Mouse (Mus musculus): ENCODE data around the gene Gpc5.

Gene Gpc5

GRCm38 (mm10) chr14:115106326-115106725 lies 14.3 kb downstream of the Gpc5 start:
- intact Hi-C loops (cut with DNase I): no loop called here

DNA sequence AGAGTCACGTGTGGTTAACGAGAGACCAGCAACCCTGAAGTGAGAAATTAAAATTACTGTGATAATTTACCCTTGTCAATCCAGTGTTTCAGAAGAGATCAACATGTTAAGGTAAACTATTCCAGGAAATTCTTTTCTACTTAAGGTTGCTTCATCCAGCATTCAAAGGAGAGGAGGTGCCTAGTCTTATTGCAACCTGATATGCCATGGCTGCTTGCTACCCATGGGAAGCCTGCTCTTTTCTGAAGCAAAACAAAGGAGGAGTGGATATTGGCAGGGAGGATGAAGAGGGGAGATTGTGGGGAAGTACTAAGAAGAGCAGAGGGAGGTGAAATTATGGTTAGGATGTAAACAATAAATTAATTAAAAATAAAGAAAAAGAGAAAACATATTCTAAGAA lies 15.5 kb downstream of the Gpc5 start:
- intact Hi-C loops (cut with DNase I): no loop called here

GRCm38 (mm10) chr14:115118626-115119025 lies 26.6 kb downstream of the Gpc5 start:
- intact Hi-C loops (cut with DNase I): no loop called here

DNA sequence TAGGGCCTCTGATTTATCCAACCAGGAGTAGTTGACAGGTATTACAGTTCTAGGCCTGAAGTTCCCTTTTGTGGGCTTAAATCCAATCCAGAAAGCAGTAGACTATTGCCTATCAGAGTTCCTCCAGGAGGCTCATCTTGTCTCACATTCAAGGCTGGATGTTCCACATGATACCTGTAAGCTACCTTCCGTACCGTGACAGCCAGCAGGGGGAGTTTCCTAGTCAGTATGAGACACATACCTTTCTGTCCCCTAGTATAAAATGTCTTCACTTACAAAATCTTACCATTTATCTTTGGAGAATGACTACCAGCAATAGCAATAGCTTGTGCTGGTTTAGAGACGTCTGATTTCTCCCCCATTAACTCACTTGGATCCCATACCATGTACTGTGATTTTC lies 56.8 kb downstream of the Gpc5 start:
- intact Hi-C loops (cut with DNase I): no loop called here

GRCm38 (mm10) chr14:115156597-115156996 lies 64.6 kb downstream of the Gpc5 start:
- intact Hi-C loops (cut with DNase I): no loop called here

GRCm38 (mm10) chr14:115177322-115177836 lies 85.4 kb downstream of the Gpc5 start:
- intact Hi-C loops (cut with DNase I): no loop called here

DNA sequence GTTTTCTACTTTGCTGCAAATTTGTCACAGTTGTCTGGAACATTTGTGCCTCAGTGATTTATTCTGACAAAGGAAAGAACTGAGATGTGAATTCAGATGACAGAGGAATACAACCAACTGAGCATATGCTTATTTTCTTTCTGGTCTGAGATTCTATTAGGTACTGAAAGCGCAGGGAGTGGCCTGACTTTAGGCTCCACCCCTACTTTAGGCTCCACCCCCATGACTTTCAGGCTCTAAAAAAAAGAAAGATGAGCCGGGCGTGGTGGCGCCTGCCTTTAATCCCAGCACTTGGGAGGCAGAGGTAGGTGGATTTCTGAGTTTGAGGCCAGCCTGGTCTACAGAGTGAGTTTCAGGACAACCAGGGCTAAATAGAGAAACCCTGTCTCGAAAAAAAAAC lies 87.9 kb downstream of the Gpc5 start:
- intact Hi-C loops (cut with DNase I): no loop called here

GRCm38 (mm10) chr14:115188256-115188655 lies 96.2 kb downstream of the Gpc5 start:
- intact Hi-C loops (cut with DNase I): no loop called here

DNA sequence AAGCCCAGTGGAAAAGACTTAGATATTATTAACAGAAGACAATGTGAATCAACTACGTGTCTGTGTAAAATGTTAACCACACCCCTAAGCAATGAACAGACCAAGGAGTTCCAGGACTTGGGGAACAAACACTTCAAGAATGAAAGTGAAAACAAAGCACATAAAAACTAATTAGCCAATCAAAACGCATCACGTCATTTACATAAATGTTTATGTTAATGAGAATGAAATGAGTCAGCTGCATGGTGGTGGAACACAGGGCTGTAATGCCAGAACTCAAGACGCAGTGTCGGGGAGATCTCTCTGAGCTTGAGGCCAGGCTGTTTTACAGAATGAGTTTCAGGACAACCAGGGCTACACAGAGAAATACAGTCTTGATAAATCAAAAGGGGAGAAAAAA lies 136.1 kb downstream of the Gpc5 start:
- intact Hi-C loops (cut with DNase I): no loop called here

DNA sequence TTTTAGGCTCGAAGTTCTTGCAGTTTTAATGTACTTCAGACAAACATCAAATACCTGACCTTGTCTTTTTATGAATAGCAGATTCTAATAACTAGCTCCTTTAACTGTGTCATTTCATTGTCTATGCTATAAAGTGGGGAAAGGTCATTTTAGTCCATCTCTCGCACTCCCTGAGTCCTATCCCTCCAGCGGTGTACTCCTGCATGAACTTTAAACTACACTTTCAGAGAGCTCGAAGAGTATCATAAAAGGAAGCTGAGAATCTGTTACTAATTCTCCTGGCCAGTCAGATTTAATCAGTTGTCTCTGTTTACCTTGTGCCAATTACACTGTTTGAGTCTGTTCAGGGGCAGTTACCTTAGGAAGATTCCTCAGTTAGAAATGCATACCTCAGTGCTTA lies 144.4 kb downstream of the Gpc5 start:
- intact Hi-C loops (cut with DNase I): no loop called here

GRCm38 (mm10) chr14:115240621-115241373 lies 148.8 kb downstream of the Gpc5 start:
- intact Hi-C loops (cut with DNase I): no loop called here

- intact Hi-C loops (cut with DNase I): no loop called here
These were observed 158.5 kb downstream of the Gpc5 start for GRCm38 (mm10) chr14:115250537-115250936.

- intact Hi-C loops (cut with DNase I): no loop called here
These were observed 159.8 kb downstream of the Gpc5 start for GRCm38 (mm10) chr14:115251791-115252190.

- intact Hi-C loops (cut with DNase I): no loop called here
These were observed 161.1 kb downstream of the Gpc5 start for GRCm38 (mm10) chr14:115253155-115253554.

DNA sequence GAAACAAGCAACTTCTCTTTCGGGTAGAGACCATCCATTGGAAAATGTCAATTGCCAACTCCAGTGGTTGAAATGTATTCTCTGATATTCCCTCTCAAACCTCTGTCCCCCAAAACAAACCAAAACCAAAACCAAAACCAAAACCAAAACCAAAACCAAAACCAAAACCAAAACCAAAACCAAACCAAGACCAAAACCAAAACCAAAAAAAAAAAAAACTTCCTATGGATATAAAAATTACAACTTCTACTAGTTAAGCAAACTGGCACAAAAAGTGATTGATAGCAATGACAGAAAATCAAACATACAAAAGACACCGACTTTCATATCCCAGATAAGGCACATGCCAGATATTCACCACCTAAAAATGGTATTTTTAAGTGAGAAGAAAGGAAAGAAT lies 161.7 kb downstream of the Gpc5 start:
- intact Hi-C loops (cut with DNase I): no loop called here

DNA sequence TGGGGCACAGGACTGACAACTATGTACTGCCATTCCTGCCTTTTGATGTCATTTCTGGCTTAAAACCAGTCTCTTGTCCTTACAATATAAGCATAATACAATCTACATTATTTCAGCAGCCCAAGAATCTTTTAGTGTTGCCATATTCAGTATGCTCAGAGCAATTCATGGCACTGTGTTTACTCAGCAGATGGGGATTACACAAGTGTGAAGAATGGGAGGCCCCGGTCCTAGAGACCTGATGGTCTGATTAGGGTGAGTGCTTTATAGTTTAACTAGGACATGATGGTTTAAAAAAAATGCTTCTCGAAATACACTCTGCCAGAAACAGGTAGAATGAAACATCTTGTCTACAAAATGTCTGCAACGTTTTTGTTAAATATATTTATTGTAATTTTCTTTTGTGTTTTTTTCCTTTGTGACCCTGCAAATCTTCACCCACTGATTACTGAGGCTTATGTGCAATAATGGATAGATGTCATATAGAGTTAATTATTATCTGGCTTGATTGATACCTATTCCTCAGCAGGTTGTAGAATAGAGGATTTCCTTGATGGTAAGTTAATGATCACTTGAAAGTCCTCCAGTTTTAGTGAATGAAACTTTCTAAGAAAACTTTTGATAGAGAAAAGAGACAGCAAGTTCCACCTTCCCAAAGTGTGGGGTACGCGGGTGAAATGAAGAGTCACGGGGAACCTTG lies 177.8 kb downstream of the Gpc5 start:
- intact Hi-C loops (cut with DNase I): no loop called here

DNA sequence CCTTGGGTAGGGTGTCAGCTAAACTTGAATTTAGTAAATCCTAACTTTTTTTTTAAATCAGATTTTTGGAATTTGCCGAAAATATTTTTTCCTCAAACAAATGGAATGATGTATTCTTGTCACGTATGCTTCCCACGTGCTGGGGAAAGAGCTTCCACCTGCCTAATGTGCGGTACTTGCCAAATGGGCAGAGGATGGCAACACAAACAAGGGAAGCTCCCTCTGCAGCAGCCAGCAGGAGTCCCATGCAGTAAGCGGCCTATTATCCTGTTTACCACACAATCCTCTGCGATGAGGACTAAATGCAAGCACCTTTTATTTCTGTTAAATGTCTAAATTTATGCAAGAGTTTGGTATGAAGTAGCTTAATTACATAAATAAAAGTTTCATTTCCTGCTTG lies 178.4 kb downstream of the Gpc5 start:
- intact Hi-C loops (cut with DNase I): no loop called here

- intact Hi-C loops (cut with DNase I): no loop called here
These were observed 190.8 kb downstream of the Gpc5 start for GRCm38 (mm10) chr14:115282782-115283181.

- intact Hi-C loops (cut with DNase I): no loop called here
These were observed 232.2 kb downstream of the Gpc5 start for GRCm38 (mm10) chr14:115324247-115324646.

GRCm38 (mm10) chr14:115326426-115326825 lies 234.4 kb downstream of the Gpc5 start:
- intact Hi-C loops (cut with DNase I): no loop called here

- intact Hi-C loops (cut with DNase I): no loop called here
These were observed 247.1 kb downstream of the Gpc5 start for GRCm38 (mm10) chr14:115339084-115339483.

- intact Hi-C loops (cut with DNase I): no loop called here
These were observed 250.6 kb downstream of the Gpc5 start for GRCm38 (mm10) chr14:115342597-115342996.

- intact Hi-C loops (cut with DNase I): no loop called here
These were observed 257.4 kb downstream of the Gpc5 start for GRCm38 (mm10) chr14:115349448-115349847.
